Mouse (Mus musculus): ENCODE measurements around the gene Padi6. TPM values are rescaled to one million over a fixed set of nuclear protein-coding genes. Genes with fewer than 3 reads are reported as not detected.

Gene Padi6
- polyA plus RNA-seq, 1 experiment from 2014 or later = not detected

Small RNA genes within 50 kb of the gene (microRNA-seq; reads per million reads assigned to microRNA genes)
- not detected for gene Gm23045
- not detected for gene Gm25951

Other genes starting within 250 kb of the Padi6 start
- gene Arhgef10l, start 76.6 kb downstream of the Padi6 start, polyA plus RNA-seq (2015; fragmentation: Nextera tagmentation; extraction: Ambion mirVana) = 24.5 and 27.8 TPM in 2 replicates
- gene Rcc2, start 42.1 kb downstream of the Padi6 start, polyA plus RNA-seq (2015; fragmentation: Nextera tagmentation; extraction: Ambion mirVana) = 9.7 and 11.5 TPM in 2 replicates
- 0.20 and 0.25 TPM in 2 replicates for gene Padi4, start 31.6 kb upstream of the Padi6 start, polyA plus RNA-seq (2015; fragmentation: Nextera tagmentation; extraction: Ambion mirVana)
- not detected in 2 replicates for gene Padi3, start 68.0 kb upstream of the Padi6 start, polyA plus RNA-seq (2015; fragmentation: Nextera tagmentation; extraction: Ambion mirVana)
- gene Padi1, start 103.1 kb upstream of the Padi6 start, polyA plus RNA-seq (2015; fragmentation: Nextera tagmentation; extraction: Ambion mirVana) = 0.07 and 0.09 TPM in 2 replicates
- 2.4 and 2.8 TPM in 2 replicates for gene Padi2, start 163.7 kb upstream of the Padi6 start, polyA plus RNA-seq (2015; fragmentation: Nextera tagmentation; extraction: Ambion mirVana)
- 446 and 455 TPM in 2 replicates for gene Sdhb, start 218.6 kb upstream of the Padi6 start, polyA plus RNA-seq (2015; fragmentation: Nextera tagmentation; extraction: Ambion mirVana)
- 174 and 190 TPM in 2 replicates for gene Atp13a2, start 244.2 kb upstream of the Padi6 start, polyA plus RNA-seq (2015; fragmentation: Nextera tagmentation; extraction: Ambion mirVana)